Mouse (Mus musculus) thymus, adult 2 months (tissue): ENCODE measurements at regions not wholly inside any gene's neighbourhood (a gene's known extent, or its start where the extent isn't known, plus 50 kb on each side); places are given as distances from the start of the nearest gene placed in this dataset.

Experiments
- DNase-seq: peaks from one replicate; pipeline ENCODE4 v3.0.0; 2021
- H3K27ac ChIP-seq: fragments of 200-500 bp; 2 replicates; pipeline ENCODE4 v1.5.1; 2012; ENCODE audit warnings: low read length, control low read depth; ENCODE audit not compliant: control insufficient read depth, insufficient read depth
- H3K27me3 ChIP-seq: fragments of 200-500 bp; 2 replicates; pipeline ENCODE4 v1.6.1; 2012; ENCODE audit warnings: mild to moderate bottlenecking, low read length, moderate library complexity, mixed read lengths; ENCODE audit not compliant: control insufficient read depth, insufficient read depth
- H3K36me3 ChIP-seq: fragments of 200-500 bp; 2 replicates; pipeline ENCODE4 v1.6.1; 2012; ENCODE audit warnings: mild to moderate bottlenecking, low read length, moderate library complexity; ENCODE audit not compliant: control insufficient read depth, insufficient read depth
- H3K4me1 ChIP-seq: fragments of 200-500 bp; replicated peaks from 2 replicates; pipeline ENCODE4 v1.6.1; 2012; ENCODE audit warnings: low read length; ENCODE audit not compliant: control insufficient read depth, insufficient read depth
- H3K4me3 ChIP-seq: fragments of 200-500 bp; 2 replicates; pipeline ENCODE4 v1.5.1; 2012; ENCODE audit warnings: mild to moderate bottlenecking, low read length, control low read depth, moderate library complexity; ENCODE audit not compliant: control insufficient read depth, insufficient read depth
- CTCF ChIP-seq: fragments of 200-500 bp; IDR thresholded peaks from 2 replicates; pipeline ENCODE4 v1.5.1; 2012; ENCODE audit warnings: mild to moderate bottlenecking, control low read depth, low read length, moderate library complexity, borderline replicate concordance; ENCODE audit not compliant: control insufficient read depth, poor library complexity, insufficient read depth; ENCODE audit errors: extremely low read depth
- POLR2A ChIP-seq: fragments of 200-500 bp; IDR thresholded peaks from 2 replicates; pipeline ENCODE4 v1.6.1; 2012; ENCODE audit warnings: mild to moderate bottlenecking, low read length, control low read depth, moderate library complexity; ENCODE audit not compliant: control insufficient read depth, poor library complexity, insufficient read depth; ENCODE audit errors: extremely low read depth
- WGBS: fragments of 180-500 bp; shearing (Covaris S2); methylation state at CpG from one replicate; pipeline ENCODE4 v1.1.7; 2018; 5-methylcytosine and 5-hydroxymethylcytosine counted together

DNA sequence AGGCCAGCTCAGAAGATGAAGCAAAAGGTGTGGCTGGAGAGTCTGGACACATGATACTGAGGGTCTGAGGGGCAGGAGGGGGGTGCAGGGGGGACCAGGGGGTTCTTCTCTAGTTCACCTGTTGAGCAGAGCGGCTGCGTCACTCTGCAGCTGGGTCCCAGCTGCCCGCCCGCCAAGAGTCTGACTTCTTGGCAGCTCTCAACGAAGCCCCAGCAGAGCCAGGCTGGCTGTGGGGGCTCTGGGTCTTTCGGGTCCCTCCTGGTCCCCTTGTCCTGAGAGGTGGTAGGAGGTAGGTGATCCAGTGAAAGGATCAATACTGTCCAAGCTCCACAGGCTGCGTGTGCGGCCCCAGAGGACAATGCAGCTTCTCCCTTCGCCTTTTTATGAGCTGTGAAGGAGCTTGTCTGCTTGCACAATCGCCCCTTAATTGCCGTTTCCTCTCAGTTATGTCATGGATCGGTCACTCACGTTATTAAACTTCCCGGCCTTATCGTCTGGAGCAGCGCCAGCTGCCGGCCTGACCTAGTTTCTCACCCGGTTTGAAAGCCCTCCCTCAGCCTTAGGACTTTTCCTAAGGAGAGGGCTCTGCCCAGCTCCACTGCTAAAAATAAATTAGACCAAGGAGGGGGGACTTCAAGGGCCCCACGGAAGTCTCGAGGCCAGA, 98.4 kb upstream of the Ptpn1 start:
- no peak for DNase-seq
- TF ChIP-seq CTCF (no peak), POLR2A (no peak)
- Histone ChIP-seq H3K36me3 (no peaks in the 10 kb centered on the region), H3K27me3 (no peaks in the 10 kb centered on the region), H3K4me3 (no peak overlapping the region), H3K4me1 (peaks cover 8% of the 10 kb centered on the region), H3K27ac (no peak overlapping the region)
- 74% methylated on average over 20 of the region's 20 CpGs for WGBS

DNA sequence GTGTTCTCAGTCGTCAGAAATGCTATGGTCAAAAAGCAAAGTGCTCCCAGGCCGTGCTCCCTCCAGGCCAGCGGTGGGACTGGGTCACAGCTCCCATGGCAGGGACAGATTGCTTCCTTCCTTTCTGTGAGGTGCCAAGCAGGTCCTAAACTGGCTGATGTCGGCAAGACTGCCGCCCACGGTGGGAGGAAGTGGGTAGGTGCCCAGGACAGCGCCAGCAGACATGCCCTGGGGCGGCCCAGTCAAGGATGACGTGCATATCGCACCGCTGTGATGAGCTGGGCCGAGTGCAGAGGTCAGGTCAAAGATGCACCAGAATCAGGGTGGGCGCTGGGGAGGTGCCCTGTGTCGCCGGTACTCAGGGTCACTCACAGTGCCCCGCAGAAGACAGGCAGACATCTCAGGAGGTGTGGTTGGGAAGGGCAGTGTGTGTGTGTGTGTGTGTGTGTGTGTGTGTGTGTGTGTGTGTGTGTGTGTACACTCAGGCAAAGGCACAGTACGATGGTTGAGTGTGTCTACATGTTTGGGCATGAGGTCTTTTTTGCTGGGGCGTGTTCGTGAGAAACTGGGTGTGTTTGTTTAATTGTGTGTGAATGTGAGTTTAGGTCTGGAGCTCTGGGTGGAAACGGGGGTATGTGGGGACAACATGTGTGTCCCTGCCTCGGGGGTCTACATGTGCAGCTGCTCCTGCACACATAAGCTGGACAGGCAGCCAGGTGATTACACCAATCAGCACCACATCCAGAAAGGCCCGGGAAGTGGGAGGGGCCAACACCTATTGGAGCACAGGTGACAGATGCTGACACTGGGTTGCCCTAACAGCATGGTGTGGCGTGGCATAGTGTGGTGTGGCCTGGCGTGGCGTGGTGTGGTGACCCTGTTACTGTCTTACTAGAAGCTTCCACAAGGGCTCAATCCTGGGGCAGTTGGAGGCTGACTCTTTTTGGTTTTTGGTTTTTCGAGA, 100.5 kb upstream of the Ptpn1 start:
- 41% methylated on average over 26 of the region's 26 CpGs for WGBS
- Histone ChIP-seq H3K4me3 (no peak overlapping the region), H3K27ac (no peak overlapping the region), H3K36me3 (no peaks in the 10 kb centered on the region), H3K4me1 (peaks cover 8% of the 10 kb centered on the region), H3K27me3 (no peaks in the 10 kb centered on the region)
- DNase-seq, result peak; percentile 12
- TF ChIP-seq POLR2A, result no peak

DNA sequence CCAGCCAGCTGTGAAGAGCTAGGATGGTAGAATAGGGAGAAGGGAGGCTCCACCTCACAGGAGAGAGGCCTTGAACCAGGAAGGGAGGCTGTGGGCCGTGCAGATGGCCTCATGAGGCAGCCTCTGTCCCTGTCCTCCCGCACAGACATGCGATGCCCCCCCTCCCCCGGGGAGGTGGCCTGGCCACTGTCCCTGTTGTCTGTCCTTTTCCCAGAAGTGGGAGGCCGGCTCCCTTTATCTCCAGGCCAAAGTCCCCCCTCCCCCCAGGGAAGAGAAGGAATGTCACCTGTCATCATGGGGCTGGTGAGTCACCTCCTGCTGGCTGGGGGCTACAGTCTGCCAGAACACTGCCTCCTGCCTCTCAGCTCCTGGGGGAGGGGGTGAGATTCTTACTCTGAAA, 103.6 kb upstream of the Ptpn1 start:
- no peaks in the 10 kb centered on the region for H3K27me3 ChIP-seq
- no peak overlapping the region for H3K27ac ChIP-seq
- H3K4me1 ChIP-seq, result peaks cover 10% of the 10 kb centered on the region
- 93% methylated on average over 5 of the region's 5 CpGs for WGBS
- no peak for TF ChIP-seq POLR2A
- H3K36me3 ChIP-seq, result no peaks in the 10 kb centered on the region
- H3K4me3 ChIP-seq, result no peak overlapping the region
- no peak for DNase-seq

DNA sequence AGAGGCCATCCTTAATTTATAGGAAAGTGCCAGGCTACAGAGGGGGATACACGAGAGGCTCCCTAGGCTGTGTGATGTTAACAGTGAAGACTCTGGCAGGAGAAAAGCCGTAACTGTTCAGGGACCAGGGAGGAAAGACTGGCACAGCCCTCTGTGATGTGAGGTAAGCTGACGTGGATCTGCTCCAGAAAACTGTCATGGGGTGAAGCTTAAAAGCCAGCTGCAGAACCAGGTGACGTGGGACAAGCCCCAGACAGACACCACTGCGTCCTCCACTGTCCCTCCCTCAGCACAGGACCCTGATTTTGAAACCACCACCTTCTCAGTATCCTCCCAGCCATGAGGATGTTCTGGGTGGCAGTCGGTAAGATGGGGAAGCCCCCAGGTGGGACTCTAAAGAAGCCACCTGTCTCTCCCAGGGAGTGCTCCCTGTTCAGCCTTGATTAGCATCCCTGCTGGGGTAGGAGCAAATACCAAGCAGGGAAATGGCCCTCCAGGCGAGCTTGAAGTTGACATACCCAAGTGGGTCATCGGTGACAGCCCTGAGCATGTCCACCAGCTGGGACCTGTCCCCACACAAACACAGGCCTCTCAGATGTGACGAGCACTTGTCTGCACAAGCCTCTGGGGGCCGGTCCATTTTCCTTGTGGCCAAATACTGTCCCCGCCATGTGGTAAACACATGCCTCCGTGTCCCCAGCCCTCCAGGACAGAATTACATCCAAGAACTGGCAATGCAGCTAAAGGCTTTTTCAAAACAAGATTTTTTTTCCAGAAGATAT, 104.7 kb upstream of the Ptpn1 start:
- Histone ChIP-seq H3K4me1 (peaks cover 10% of the 10 kb centered on the region), H3K36me3 (no peaks in the 10 kb centered on the region), H3K4me3 (no peak overlapping the region), H3K27ac (no peak overlapping the region), H3K27me3 (no peaks in the 10 kb centered on the region)
- no peak for TF ChIP-seq CTCF
- TF ChIP-seq POLR2A, result no peak
- 80% methylated on average over 12 of the region's 12 CpGs for WGBS
- no peak for DNase-seq

DNA sequence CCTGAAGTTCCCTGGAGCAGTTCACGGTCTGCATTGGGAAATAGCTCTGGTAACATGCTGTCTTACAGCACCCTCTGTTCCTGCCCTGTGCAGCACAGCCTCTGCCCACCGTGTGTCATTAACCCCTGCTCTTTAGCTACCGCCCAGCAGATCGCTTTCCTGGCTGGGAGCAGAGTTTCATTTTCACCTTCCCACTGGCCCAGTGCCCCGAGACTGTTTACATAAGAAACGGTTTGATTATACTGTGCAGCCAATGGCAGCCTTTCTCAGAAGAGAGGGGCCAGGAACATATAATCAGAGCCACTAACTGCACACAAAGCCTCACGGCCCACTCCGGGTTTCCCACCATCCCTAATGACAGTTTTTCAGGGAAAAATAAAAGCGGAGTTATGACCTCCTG, 108.3 kb upstream of the Ptpn1 start:
- Histone ChIP-seq H3K4me3 (no peak overlapping the region), H3K27me3 (no peaks in the 10 kb centered on the region), H3K4me1 (peaks cover 2% of the 10 kb centered on the region; the same call in 1 of the 2 replicates), H3K36me3 (no peaks in the 10 kb centered on the region), H3K27ac (no peak overlapping the region)
- TF ChIP-seq POLR2A (no peak), CTCF (no peak)
- no peak for DNase-seq
- 26% methylated on average over 9 of the region's 9 CpGs for WGBS

DNA sequence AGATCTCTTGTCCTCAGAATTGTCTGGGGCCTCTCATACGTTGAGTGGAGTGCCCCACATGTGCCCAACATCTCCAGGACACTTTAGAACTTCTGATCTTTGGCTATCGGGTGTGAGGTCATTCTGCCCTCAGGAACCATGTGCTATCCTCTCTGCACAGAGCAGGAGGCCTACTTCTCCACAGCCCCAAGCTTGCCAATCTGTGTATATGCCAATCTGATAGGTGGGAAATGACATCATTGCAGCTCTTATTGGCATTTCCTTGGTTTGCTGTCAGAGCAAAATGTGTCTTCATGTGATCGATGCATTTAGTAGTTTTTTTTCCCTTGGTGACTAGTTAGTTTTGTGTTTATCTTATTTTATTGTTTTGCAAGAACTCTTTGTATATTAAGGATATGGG, 108.8 kb upstream of the Ptpn1 start:
- TF ChIP-seq POLR2A, result no peak
- TF ChIP-seq CTCF, result no peak
- WGBS, result 68% methylated on average over 3 of the region's 3 CpGs
- no peak overlapping the region for H3K4me3 ChIP-seq
- H3K36me3 ChIP-seq, result no peaks in the 10 kb centered on the region
- no peak overlapping the region for H3K27ac ChIP-seq
- DNase-seq, result no peak
- peaks cover 2% of the 10 kb centered on the region; the same call in 1 of the 2 replicates for H3K4me1 ChIP-seq
- H3K27me3 ChIP-seq, result no peaks in the 10 kb centered on the region
